Mouse (Mus musculus) ES-Bruce4 (cell line): ENCODE measurements around the gene Zfp652. TPM values are rescaled to one million over a fixed set of nuclear protein-coding genes. Genes with fewer than 3 reads are reported as not detected.
"Not testable (repeated sequence)": the region's sequence is repeated elsewhere in the genome, so short reads cannot be mapped to it uniquely, and the experiment has no call there.

Source experiments
- H3K27ac ChIP-seq: 2 replicates; pipeline ENCODE4 v1.5.1; 2012; ENCODE audit warnings: low read length, inconsistent platforms; ENCODE audit not compliant: insufficient read depth
- H3K27me3 ChIP-seq: 2 replicates; pipeline ENCODE4 v1.6.1; 2012; ENCODE audit warnings: mild to moderate bottlenecking, low read length, inconsistent platforms; ENCODE audit not compliant: control insufficient read depth, poor library complexity, insufficient read depth, severe bottlenecking
- H3K36me3 ChIP-seq: 2 replicates; pipeline ENCODE4 v1.6.1; 2012; ENCODE audit warnings: inconsistent platforms, mild to moderate bottlenecking, low read length, moderate library complexity; ENCODE audit not compliant: control insufficient read depth, poor library complexity, insufficient read depth, severe bottlenecking
- H3K4me1 ChIP-seq: one replicate; pipeline ENCODE4 v1.8.1; 2011; ENCODE audit warnings: low read length; ENCODE audit not compliant: control insufficient read depth, insufficient read depth
- H3K4me3 ChIP-seq: 2 replicates; pipeline ENCODE4 v1.5.1; 2011; ENCODE audit warnings: low read depth, mild to moderate bottlenecking, low read length
- H3K9ac ChIP-seq: 2 replicates; pipeline ENCODE4 v1.6.1; 2012; ENCODE audit warnings: low read depth, mild to moderate bottlenecking, inconsistent platforms; ENCODE audit not compliant: poor library complexity, severe bottlenecking
- H3K9me3 ChIP-seq: replicated peaks from 2 replicates; pipeline ENCODE4 v1.6.1; 2012; ENCODE audit warnings: mild to moderate bottlenecking, low read length, inconsistent platforms; ENCODE audit not compliant: control insufficient read depth, poor library complexity, insufficient read depth, severe bottlenecking
- CTCF ChIP-seq: IDR thresholded peaks from one replicate; pipeline ENCODE4 v1.8.1; 2011; ENCODE audit warnings: low read depth, low read length
- EP300 ChIP-seq: IDR thresholded peaks from 2 replicates; pipeline ENCODE4 v1.6.1; 2011; ENCODE audit warnings: low read depth, low read length; ENCODE audit not compliant: insufficient read depth
- POLR2A ChIP-seq: IDR thresholded peaks from one replicate; pipeline ENCODE4 v1.8.1; 2011; ENCODE audit warnings: low read length; ENCODE audit not compliant: insufficient read depth
- polyA plus RNA-seq: library from polyadenylated mRNA; stranded (reverse); fragments of >200 nt; gene quantifications from 2 replicates; pipeline ENCODE4 v1.2.4, GENCODE M21; 2011; ENCODE audit warnings: low read depth; ENCODE audit not compliant: missing spikeins, insufficient read depth, insufficient read length

The Zfp652 gene
- polyA plus RNA-seq, 1 experiment = 41.4 TPM

GRCm38 (mm10) chr11:95748331-95748730 lies 35.9 kb downstream of the Zfp652 start:
- Histone ChIP-seq H3K4me3 (no peak overlapping the region), H3K9me3 (no peaks in the 10 kb centered on the region), H3K27me3 (no peaks in the 10 kb centered on the region), H3K9ac (no peak overlapping the region), H3K36me3 (peaks cover 22% of the 10 kb centered on the region), H3K27ac (no peak overlapping the region), H3K4me1 (no peaks in the 10 kb centered on the region)
- no peak for TF ChIP-seq EP300
- no peak for TF ChIP-seq POLR2A
- TF ChIP-seq CTCF = no peak

- Histone ChIP-seq H3K36me3 (peaks cover 28% of the 10 kb centered on the region), H3K27me3 (no peaks in the 10 kb centered on the region), H3K4me1 (no peaks in the 10 kb centered on the region), H3K27ac (no peak overlapping the region), H3K9ac (no peak overlapping the region), H3K9me3 (no peaks in the 10 kb centered on the region), H3K4me3 (no peak overlapping the region)
- TF ChIP-seq EP300 = no peak
- TF ChIP-seq POLR2A = no peak
Observed at GRCm38 (mm10) chr11:95749619-95750018, 37.1 kb downstream of the Zfp652 start.

- Histone ChIP-seq H3K9me3 (no peaks in the 10 kb centered on the region), H3K4me3 (no peak overlapping the region), H3K27me3 (no peaks in the 10 kb centered on the region), H3K9ac (no peak overlapping the region), H3K4me1 (no peaks in the 10 kb centered on the region), H3K36me3 (peaks cover 36% of the 10 kb centered on the region), H3K27ac (no peak overlapping the region)
- peak; percentile 80 for TF ChIP-seq CTCF
- no peak for TF ChIP-seq POLR2A
- no peak for TF ChIP-seq EP300
Observed at GRCm38 (mm10) chr11:95750995-95751394, 38.5 kb downstream of the Zfp652 start.

- not testable (repeated sequence) for H3K4me3 ChIP-seq, H3K27ac ChIP-seq, H3K4me1 ChIP-seq, H3K9ac ChIP-seq, H3K27me3 ChIP-seq, H3K9me3 ChIP-seq
- H3K36me3 ChIP-seq = peaks cover 30% of the 10 kb centered on the region
Observed at GRCm38 (mm10) chr11:95755137-95755536, 42.7 kb downstream of the Zfp652 start.

GRCm38 (mm10) chr11:95760521-95760920 lies 48.0 kb downstream of the Zfp652 start:
- H3K27me3 ChIP-seq = no peaks in the 10 kb centered on the region
- no peak overlapping the region for H3K27ac ChIP-seq
- no peak overlapping the region for H3K9ac ChIP-seq
- peaks cover 18% of the 10 kb centered on the region for H3K36me3 ChIP-seq
- no peaks in the 10 kb centered on the region for H3K9me3 ChIP-seq
- TF ChIP-seq POLR2A = no peak
- no peak for TF ChIP-seq CTCF
- no peak for TF ChIP-seq EP300
- no peaks in the 10 kb centered on the region for H3K4me1 ChIP-seq
- H3K4me3 ChIP-seq = no peak overlapping the region

GRCm38 (mm10) chr11:95762996-95763395 lies 50.5 kb downstream of the Zfp652 start:
- Histone ChIP-seq H3K4me1 (no peaks in the 10 kb centered on the region), H3K36me3 (peaks cover 11% of the 10 kb centered on the region), H3K9ac (no peak overlapping the region), H3K27me3 (no peaks in the 10 kb centered on the region), H3K9me3 (no peaks in the 10 kb centered on the region), H3K27ac (no peak overlapping the region), H3K4me3 (no peak overlapping the region)
- TF ChIP-seq CTCF = no peak

GRCm38 (mm10) chr11:95764806-95765205 lies 52.3 kb downstream of the Zfp652 start:
- H3K9me3 ChIP-seq = no peaks in the 10 kb centered on the region
- no peak overlapping the region for H3K9ac ChIP-seq
- H3K27me3 ChIP-seq = no peaks in the 10 kb centered on the region
- no peaks in the 10 kb centered on the region for H3K4me1 ChIP-seq
- H3K36me3 ChIP-seq = peaks cover 13% of the 10 kb centered on the region
- H3K4me3 ChIP-seq = no peak overlapping the region
- H3K27ac ChIP-seq = no peak overlapping the region
- no peak for TF ChIP-seq EP300
- TF ChIP-seq CTCF = no peak
- no peak for TF ChIP-seq POLR2A
